Mouse (Mus musculus) thymus, adult 2 months (tissue): ENCODE results near the gene Ago1. TPM values are rescaled to one million over a fixed set of nuclear protein-coding genes. Genes with fewer than 3 reads are reported as not detected.
A peak's percentile ranks its signal among the peaks of the same experiment; 100 is the strongest.

ENCODE experiments used
- DNase-seq: peaks from one replicate; pipeline ENCODE4 v3.0.0; 2021
- H3K27ac ChIP-seq: fragments of 200-500 bp; 2 replicates; pipeline ENCODE4 v1.5.1; 2012; ENCODE audit warnings: low read length, control low read depth; ENCODE audit not compliant: control insufficient read depth, insufficient read depth
- H3K27me3 ChIP-seq: fragments of 200-500 bp; 2 replicates; pipeline ENCODE4 v1.6.1; 2012; ENCODE audit warnings: mild to moderate bottlenecking, low read length, moderate library complexity, mixed read lengths; ENCODE audit not compliant: control insufficient read depth, insufficient read depth
- H3K36me3 ChIP-seq: fragments of 200-500 bp; 2 replicates; pipeline ENCODE4 v1.6.1; 2012; ENCODE audit warnings: mild to moderate bottlenecking, low read length, moderate library complexity; ENCODE audit not compliant: control insufficient read depth, insufficient read depth
- H3K4me1 ChIP-seq: fragments of 200-500 bp; replicated peaks from 2 replicates; pipeline ENCODE4 v1.6.1; 2012; ENCODE audit warnings: low read length; ENCODE audit not compliant: control insufficient read depth, insufficient read depth
- H3K4me3 ChIP-seq: fragments of 200-500 bp; 2 replicates; pipeline ENCODE4 v1.5.1; 2012; ENCODE audit warnings: mild to moderate bottlenecking, low read length, control low read depth, moderate library complexity; ENCODE audit not compliant: control insufficient read depth, insufficient read depth
- CTCF ChIP-seq: fragments of 200-500 bp; IDR thresholded peaks from 2 replicates; pipeline ENCODE4 v1.5.1; 2012; ENCODE audit warnings: mild to moderate bottlenecking, control low read depth, low read length, moderate library complexity, borderline replicate concordance; ENCODE audit not compliant: control insufficient read depth, poor library complexity, insufficient read depth; ENCODE audit errors: extremely low read depth
- POLR2A ChIP-seq: fragments of 200-500 bp; IDR thresholded peaks from 2 replicates; pipeline ENCODE4 v1.6.1; 2012; ENCODE audit warnings: mild to moderate bottlenecking, low read length, control low read depth, moderate library complexity; ENCODE audit not compliant: control insufficient read depth, poor library complexity, insufficient read depth; ENCODE audit errors: extremely low read depth
- WGBS: fragments of 180-500 bp; shearing (Covaris S2); methylation state at CpG from one replicate; pipeline ENCODE4 v1.1.7; 2018; 5-methylcytosine and 5-hydroxymethylcytosine counted together
- polyA plus RNA-seq: library from polyadenylated mRNA; depleted of rRNA; stranded (reverse); fragments of >200 nt; gene quantifications from 2 replicates; pipeline ENCODE4 v1.2.3, GENCODE M21; 2012; rRNA removed

The Ago1 gene
- 46.4 and 57.0 TPM in 2 replicates for polyA plus RNA-seq

- Histone ChIP-seq H3K4me1 (peaks cover 19% of the 10 kb centered on the region), H3K4me3 (peak within 1 kb of the TSS; percentile 83), H3K27ac (peak within 1 kb of the TSS; percentile 51; the same call in 1 of the 2 replicates), H3K36me3 (no peaks in the 10 kb centered on the region), H3K27me3 (no peaks in the 10 kb centered on the region)
- peak; percentile 98 for DNase-seq
- TF ChIP-seq CTCF (peak; percentile 99), POLR2A (peak; percentile 70; the same call in 1 of the 2 replicates)
- under 1% methylated on average over 55 of the region's 55 CpGs for WGBS
Observed at GRCm38 (mm10) chr4:126468285-126468901, at the start of gene Ago1. Gene Ago1 (minus strand): TSS chr4:126468583.

GRCm38 (mm10) chr4:126512308-126513066, 44.1 kb upstream of the Ago1 start:
- Histone ChIP-seq H3K4me1 (no peaks in the 10 kb centered on the region), H3K4me3 (no peak overlapping the region), H3K36me3 (no peaks in the 10 kb centered on the region), H3K27ac (no peak overlapping the region), H3K27me3 (no peaks in the 10 kb centered on the region)
- TF ChIP-seq POLR2A (no peak), CTCF (no peak)
- no peak for DNase-seq
- 83% methylated on average over 6 of the region's 6 CpGs for WGBS

GRCm38 (mm10) chr4:126511013-126511412, 42.6 kb upstream of the Ago1 start:
- Histone ChIP-seq H3K36me3 (no peaks in the 10 kb centered on the region), H3K4me1 (no peaks in the 10 kb centered on the region), H3K27ac (no peak overlapping the region), H3K4me3 (no peak overlapping the region), H3K27me3 (no peaks in the 10 kb centered on the region)
- TF ChIP-seq CTCF: no peak
- TF ChIP-seq POLR2A: no peak
- DNase-seq: no peak
- WGBS: 95% methylated on average over 5 of the region's 5 CpGs

GRCm38 (mm10) chr4:126509072-126509471, 40.7 kb upstream of the Ago1 start:
- Histone ChIP-seq H3K27ac (no peak overlapping the region), H3K36me3 (no peaks in the 10 kb centered on the region), H3K4me1 (no peaks in the 10 kb centered on the region), H3K4me3 (no peak overlapping the region), H3K27me3 (no peaks in the 10 kb centered on the region)
- WGBS: 98% methylated on average over 2 of the region's 2 CpGs
- no peak for DNase-seq
- TF ChIP-seq CTCF (no peak), POLR2A (no peak)

GRCm38 (mm10) chr4:126508110-126508899, 39.9 kb upstream of the Ago1 start:
- H3K27me3 ChIP-seq: no peaks in the 10 kb centered on the region
- TF ChIP-seq CTCF: no peak
- no peak for TF ChIP-seq POLR2A
- no peaks in the 10 kb centered on the region for H3K4me1 ChIP-seq
- DNase-seq: no peak
- WGBS: 94% methylated on average over 14 of the region's 14 CpGs
- H3K36me3 ChIP-seq: no peaks in the 10 kb centered on the region
- no peak overlapping the region for H3K4me3 ChIP-seq
- H3K27ac ChIP-seq: no peak overlapping the region

GRCm38 (mm10) chr4:126502977-126503309, 34.6 kb upstream of the Ago1 start:
- no peak for DNase-seq
- H3K4me3 ChIP-seq: no peak overlapping the region
- TF ChIP-seq CTCF: no peak
- TF ChIP-seq POLR2A: no peak
- H3K36me3 ChIP-seq: no peaks in the 10 kb centered on the region
- H3K27ac ChIP-seq: no peak overlapping the region
- WGBS: 87% methylated on average over 8 of the region's 8 CpGs
- H3K4me1 ChIP-seq: no peaks in the 10 kb centered on the region
- no peaks in the 10 kb centered on the region for H3K27me3 ChIP-seq
